Mouse (Mus musculus) midbrain, embryonic 11.5 days (tissue): ENCODE measurements around the gene Trim63. TPM values are rescaled to one million over a fixed set of nuclear protein-coding genes. Genes with fewer than 3 reads are reported as not detected.
A peak's percentile ranks its signal among the peaks of the same experiment; 100 is the strongest.
"Not testable (repeated sequence)": the region's sequence is repeated elsewhere in the genome, so short reads cannot be mapped to it uniquely, and the experiment has no call there.

ENCODE experiments used
- ATAC-seq: fragments of 200-750 bp; cut with Nextera tagmentation; 2 replicates; pipeline ENCODE4 v1.8.0; 2017; ENCODE audit warnings: moderate TSS enrichment, moderate library complexity; ENCODE audit not compliant: low FRiP score
- DNase-seq: peaks from one replicate; pipeline ENCODE4 v3.0.0; 2015; ENCODE audit warnings: low spot score; ENCODE audit errors: missing footprints
- H3K27ac ChIP-seq: fragments of 300-500 bp; sonication (generic); 2 replicates; pipeline ENCODE4 v1.5.1; 2014; ENCODE audit warnings: low read depth, low read length
- H3K27me3 ChIP-seq: fragments of 300-500 bp; sonication (generic); 2 replicates; pipeline ENCODE4 v1.6.1; 2014; ENCODE audit warnings: mild to moderate bottlenecking, low read length, moderate library complexity, mixed read lengths; ENCODE audit not compliant: control insufficient read depth, insufficient read depth
- H3K36me3 ChIP-seq: fragments of 300-500 bp; sonication (generic); 2 replicates; pipeline ENCODE4 v1.6.1; 2014; ENCODE audit warnings: mild to moderate bottlenecking, low read length, moderate library complexity, mixed read lengths; ENCODE audit not compliant: control insufficient read depth, insufficient read depth
- H3K4me1 ChIP-seq: fragments of 300-500 bp; sonication (generic); 2 replicates; pipeline ENCODE4 v1.6.1; 2014; ENCODE audit warnings: low read length; ENCODE audit not compliant: control insufficient read depth, insufficient read depth
- H3K4me2 ChIP-seq: fragments of 300-500 bp; sonication (generic); 2 replicates; pipeline ENCODE4 v1.6.1; 2014; ENCODE audit warnings: mild to moderate bottlenecking, moderate library complexity
- H3K4me3 ChIP-seq: fragments of 300-500 bp; sonication (generic); 2 replicates; pipeline ENCODE4 v1.5.1; 2014; ENCODE audit warnings: low read depth, low read length
- H3K9ac ChIP-seq: fragments of 300-500 bp; sonication (generic); 2 replicates; pipeline ENCODE4 v1.6.1; 2014; ENCODE audit warnings: low read length
- H3K9me3 ChIP-seq: fragments of 300-500 bp; sonication (generic); 2 replicates; pipeline ENCODE4 v1.6.1; 2016; ENCODE audit warnings: low read length; ENCODE audit not compliant: control insufficient read depth
- WGBS: fragments of 180-500 bp; shearing (Covaris S2); extraction: QIAGEN DNeasy Blood & Tissue Kit; methylation state at CpG from one replicate; pipeline ENCODE4 v1.1.7; 2014; 5-methylcytosine and 5-hydroxymethylcytosine counted together
- polyA plus RNA-seq: library from polyadenylated mRNA; unstranded; fragments of >200 nt; fragmentation: Nextera tagmentation; extraction: Ambion mirVana; gene quantifications from 2 replicates; pipeline ENCODE4 v1.2.1, GENCODE M21; 2014

Trim63 gene
- polyA plus RNA-seq = 0.11 TPM in 1 of 2 replicates, not detected in the other

DNA sequence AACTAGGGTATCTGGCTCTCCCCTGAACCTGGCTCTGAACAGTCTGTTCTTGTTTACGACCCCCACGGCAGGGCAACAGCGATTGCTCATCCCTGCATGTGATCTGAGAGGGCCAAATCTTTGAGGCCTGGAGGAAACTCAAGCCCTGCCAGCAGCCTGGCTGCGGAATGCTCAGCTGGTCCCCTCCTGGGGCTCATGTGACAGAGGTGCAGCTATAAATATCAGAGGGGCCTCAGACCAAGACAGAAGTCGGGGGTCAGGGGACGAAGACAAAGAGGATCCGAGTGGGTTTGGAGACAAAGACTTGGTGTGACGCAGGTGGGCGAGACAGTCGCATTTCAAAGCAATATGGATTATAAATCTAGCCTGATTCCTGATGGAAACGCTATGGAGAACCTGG, at the start of gene Trim63:
Gene Trim63, plus strand, starts transcription at position 245 of the 400 bp plus-strand sequence.
- ATAC-seq (no peak), DNase-seq (no peak)
- peaks cover 2% of the 10 kb centered on the region; the same call in 1 of the 2 replicates for H3K9me3 ChIP-seq
- H3K4me3 ChIP-seq = no peak within 1 kb of the TSS
- no peaks in the 10 kb centered on the region for H3K36me3 ChIP-seq
- no peak within 1 kb of the TSS for H3K9ac ChIP-seq
- no peak within 1 kb of the TSS for H3K4me2 ChIP-seq
- WGBS = 41% methylated on average over 11 of the region's 11 CpGs
- no peak within 1 kb of the TSS for H3K27ac ChIP-seq
- H3K4me1 ChIP-seq = no peaks in the 10 kb centered on the region
- no peaks in the 10 kb centered on the region for H3K27me3 ChIP-seq

GRCm38 (mm10) chr4:134265860-134266585, 48.9 kb upstream of the Trim63 start:
- Histone ChIP-seq H3K4me3 (no peak overlapping the region), H3K4me1 (no peaks in the 10 kb centered on the region), H3K27ac (no peak overlapping the region), H3K4me2 (no peak overlapping the region), H3K27me3 (no peaks in the 10 kb centered on the region), H3K9ac (no peak overlapping the region), H3K36me3 (no peaks in the 10 kb centered on the region), H3K9me3 (no peaks in the 10 kb centered on the region)
- no peak for ATAC-seq
- WGBS = 74% methylated on average over 9 of the region's 9 CpGs
- peak; percentile 44 for DNase-seq

DNA sequence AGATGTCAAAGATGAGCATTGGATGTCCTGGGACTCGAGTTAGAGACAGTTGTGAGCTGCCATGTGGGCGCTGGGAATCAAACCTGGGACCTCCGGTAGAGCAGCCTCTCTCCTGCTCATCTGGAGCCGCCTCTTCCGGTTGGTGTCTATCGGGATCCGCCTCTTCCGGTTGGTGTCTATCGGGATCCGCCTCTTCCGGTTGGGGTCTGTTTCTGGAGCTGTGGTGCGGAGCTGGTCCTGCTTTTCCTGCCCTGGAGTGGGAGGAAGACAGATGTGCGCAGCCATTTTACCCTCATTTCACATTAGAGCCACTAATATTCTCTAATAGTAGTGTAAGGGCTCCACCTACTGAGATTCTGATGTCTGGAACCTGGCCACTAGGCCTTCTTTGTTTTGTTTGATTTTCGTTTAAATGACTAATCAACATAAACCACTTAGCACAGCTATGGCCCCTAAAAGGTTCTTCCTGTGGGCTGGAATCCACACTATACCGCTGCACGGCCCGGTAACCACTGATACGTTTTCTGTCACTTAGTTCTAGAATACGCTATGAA, 46.7 kb upstream of the Trim63 start:
- H3K27ac ChIP-seq = no peak overlapping the region
- WGBS = 88% methylated on average over 19 of the region's 19 CpGs
- H3K36me3 ChIP-seq = no peaks in the 10 kb centered on the region
- H3K4me3 ChIP-seq = no peak overlapping the region
- H3K4me2 ChIP-seq = no peak overlapping the region
- no peaks in the 10 kb centered on the region for H3K4me1 ChIP-seq
- H3K27me3 ChIP-seq = no peaks in the 10 kb centered on the region
- no peak overlapping the region for H3K9ac ChIP-seq
- no peaks in the 10 kb centered on the region for H3K9me3 ChIP-seq
- ATAC-seq (no peak), DNase-seq (peak; percentile 49)

- H3K4me1 ChIP-seq, H3K27me3 ChIP-seq, H3K9ac ChIP-seq, H3K36me3 ChIP-seq, H3K9me3 ChIP-seq, ATAC-seq, H3K4me3 ChIP-seq, H3K27ac ChIP-seq, H3K4me2 ChIP-seq: not testable (repeated sequence)
- peak; percentile 26 for DNase-seq
These were observed 45.3 kb upstream of the Trim63 start for GRCm38 (mm10) chr4:134269622-134270021.

GRCm38 (mm10) chr4:134271979-134272378, 42.9 kb upstream of the Trim63 start:
- Histone ChIP-seq H3K27ac (no peak overlapping the region), H3K36me3 (peaks cover under 1% of the 10 kb centered on the region; the same call in 1 of the 2 replicates), H3K4me1 (no peaks in the 10 kb centered on the region), H3K9me3 (no peaks in the 10 kb centered on the region), H3K9ac (no peak overlapping the region), H3K4me2 (no peak overlapping the region), H3K27me3 (no peaks in the 10 kb centered on the region), H3K4me3 (no peak overlapping the region)
- DNase-seq = peak; percentile 39
- no peak for ATAC-seq
- WGBS = 85% methylated on average over 7 of the region's 7 CpGs

DNA sequence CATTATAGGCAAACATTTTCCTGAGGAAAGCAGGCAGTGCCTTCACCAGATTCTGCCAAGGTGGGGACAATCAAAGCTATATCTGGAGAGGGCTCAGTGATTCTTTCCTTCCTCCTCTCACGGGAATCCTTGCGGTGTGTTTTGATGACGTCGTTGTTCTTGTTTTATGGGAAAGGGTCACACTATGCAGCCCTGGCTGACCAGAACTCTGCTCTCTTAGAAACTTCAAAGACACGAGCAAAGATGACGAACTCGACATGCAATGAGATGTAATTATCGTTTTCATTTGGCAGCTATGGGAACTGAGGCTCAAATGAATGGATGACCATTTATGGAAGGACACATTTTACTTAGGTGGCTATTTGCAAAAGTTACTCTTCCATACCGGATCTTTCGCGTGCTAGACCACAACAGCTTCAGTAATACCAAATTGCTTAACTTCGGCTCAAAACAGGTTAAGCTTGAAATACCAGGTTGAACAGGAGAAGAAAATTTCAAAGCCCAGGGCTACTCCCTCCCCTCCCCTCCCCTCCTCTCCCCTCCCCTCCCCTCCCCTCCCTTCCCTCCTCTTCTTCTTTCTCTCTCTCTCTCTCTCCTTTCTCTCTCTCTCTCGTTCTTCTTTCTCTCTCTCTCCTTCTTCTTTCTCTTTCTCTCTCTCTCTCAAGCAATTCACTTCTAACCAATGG, 42.0 kb upstream of the Trim63 start:
- no peaks in the 10 kb centered on the region for H3K9me3 ChIP-seq
- DNase-seq (peak; percentile 69), ATAC-seq (no peak)
- no peaks in the 10 kb centered on the region for H3K27me3 ChIP-seq
- H3K27ac ChIP-seq = no peak overlapping the region
- H3K4me1 ChIP-seq = no peaks in the 10 kb centered on the region
- WGBS = 38% methylated on average over 12 of the region's 13 CpGs
- no peak overlapping the region for H3K9ac ChIP-seq
- H3K4me3 ChIP-seq = no peak overlapping the region
- H3K4me2 ChIP-seq = peak overlapping the region; percentile 13; the same call in 1 of the 2 replicates
- H3K36me3 ChIP-seq = peaks cover 4% of the 10 kb centered on the region; the same call in 1 of the 2 replicates

- Histone ChIP-seq H3K4me3 (no peak overlapping the region), H3K4me2 (peak overlapping the region; percentile 13; the same call in 1 of the 2 replicates), H3K9ac (no peak overlapping the region), H3K27me3 (no peaks in the 10 kb centered on the region), H3K27ac (no peak overlapping the region), H3K4me1 (no peaks in the 10 kb centered on the region), H3K9me3 (no peaks in the 10 kb centered on the region), H3K36me3 (peaks cover 10% of the 10 kb centered on the region)
- WGBS = 7% methylated on average over 14 of the region's 14 CpGs
- DNase-seq = peak; percentile 81
- ATAC-seq = no peak
These were observed 41.2 kb upstream of the Trim63 start for GRCm38 (mm10) chr4:134273417-134274345.

- no peak for ATAC-seq
- Histone ChIP-seq H3K27ac (no peak overlapping the region), H3K36me3 (no peaks in the 10 kb centered on the region; the same call in 1 of the 2 replicates), H3K4me1 (peaks cover 15% of the 10 kb centered on the region), H3K4me3 (no peak overlapping the region), H3K9ac (no peak overlapping the region), H3K4me2 (no peak overlapping the region), H3K9me3 (no peaks in the 10 kb centered on the region), H3K27me3 (no peaks in the 10 kb centered on the region)
- DNase-seq = no peak
- WGBS = 93% methylated on average over 2 of the region's 2 CpGs
These were observed 30.0 kb upstream of the Trim63 start for GRCm38 (mm10) chr4:134284942-134285341.
